Mouse (Mus musculus) thymus, adult 2 months (tissue): ENCODE results near the gene Rragc.

Experiments
- CTCF ChIP-seq: fragments of 200-500 bp; IDR thresholded peaks from 2 replicates; pipeline ENCODE4 v1.5.1; 2012; ENCODE audit warnings: mild to moderate bottlenecking, control low read depth, low read length, moderate library complexity, borderline replicate concordance; ENCODE audit not compliant: control insufficient read depth, poor library complexity, insufficient read depth; ENCODE audit errors: extremely low read depth
- POLR2A ChIP-seq: fragments of 200-500 bp; IDR thresholded peaks from 2 replicates; pipeline ENCODE4 v1.6.1; 2012; ENCODE audit warnings: mild to moderate bottlenecking, low read length, control low read depth, moderate library complexity; ENCODE audit not compliant: control insufficient read depth, poor library complexity, insufficient read depth; ENCODE audit errors: extremely low read depth

DNA sequence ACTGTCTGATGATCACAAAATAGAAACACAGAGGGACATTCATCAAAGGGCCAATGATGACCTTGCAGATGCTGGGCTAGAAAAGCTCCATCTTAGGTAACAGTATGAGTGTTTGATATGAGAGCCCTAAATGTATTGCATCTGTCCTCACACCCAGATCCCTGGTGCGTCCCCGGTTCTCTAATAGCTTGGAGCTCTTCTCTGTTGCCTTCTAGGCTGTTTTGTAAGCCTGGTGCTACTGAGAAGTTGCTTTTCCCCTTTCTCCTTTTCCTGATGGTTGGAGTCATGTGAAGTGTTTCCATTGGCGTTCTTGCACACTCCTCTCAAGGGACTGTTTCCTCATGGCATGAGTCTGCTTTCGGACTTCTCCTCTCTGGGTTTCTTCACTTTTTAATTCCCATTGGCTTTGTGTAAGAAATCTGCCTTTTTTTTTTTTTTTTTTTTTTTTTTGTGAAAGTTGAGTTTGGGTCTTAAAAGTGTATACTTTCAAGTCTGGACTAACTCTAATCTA lies 3.9 kb downstream of the Rragc start:
- TF ChIP-seq POLR2A (no peak), CTCF (no peak)
